Mouse (Mus musculus): Measurements from ENCODE around the gene Olfr1175-ps.

Olfr1175-ps gene

GRCm38 (mm10) chr2:88327115-88327514, at the start of gene Olfr1175-ps:
Olfr1175-ps (minus strand) TSS chr2:88327215.
- no peak for DNase-seq (ENCODE audit: low read depth)

GRCm38 (mm10) chr2:88356304-88356703, 29.3 kb upstream of the Olfr1175-ps start:
- peak; percentile 38 for DNase-seq (ENCODE audit: low read depth)

- no peak for DNase-seq (ENCODE audit: low read depth)
These were observed 19.4 kb upstream of the Olfr1175-ps start, which contains the start of gene Olfr1177-ps for GRCm38 (mm10) chr2:88346392-88346791. Olfr1177-ps (minus strand) TSS chr2:88346492.

GRCm38 (mm10) chr2:88336421-88336820, 9.4 kb upstream of the Olfr1175-ps start, which contains the start of gene Olfr1176:
Olfr1176 (plus strand) TSS chr2:88336721.
- DNase-seq (ENCODE audit: low read depth): no peak

GRCm38 (mm10) chr2:88315035-88315434, 12.0 kb downstream of the Olfr1175-ps start, which contains the start of gene Olfr1174-ps:
Olfr1174-ps (minus strand) TSS chr2:88315135.
- DNase-seq (ENCODE audit: low read depth): no peak

- no peak for DNase-seq (ENCODE audit: low read depth)
These were observed 47.2 kb downstream of the Olfr1175-ps start, which contains the start of gene Olfr1173 for GRCm38 (mm10) chr2:88279775-88280174. Olfr1173 (minus strand) TSS chr2:88279875.

Measured in induced T-regulatory cell, adult 2 months (primary cell).